Mouse (Mus musculus): ENCODE data around the gene Plk5.
A peak's percentile ranks its signal among the peaks of the same experiment; 100 is the strongest.
"Not testable (repeated sequence)": the region's sequence is repeated elsewhere in the genome, so short reads cannot be mapped to it uniquely, and the experiment has no call there.

Gene Plk5

DNA sequence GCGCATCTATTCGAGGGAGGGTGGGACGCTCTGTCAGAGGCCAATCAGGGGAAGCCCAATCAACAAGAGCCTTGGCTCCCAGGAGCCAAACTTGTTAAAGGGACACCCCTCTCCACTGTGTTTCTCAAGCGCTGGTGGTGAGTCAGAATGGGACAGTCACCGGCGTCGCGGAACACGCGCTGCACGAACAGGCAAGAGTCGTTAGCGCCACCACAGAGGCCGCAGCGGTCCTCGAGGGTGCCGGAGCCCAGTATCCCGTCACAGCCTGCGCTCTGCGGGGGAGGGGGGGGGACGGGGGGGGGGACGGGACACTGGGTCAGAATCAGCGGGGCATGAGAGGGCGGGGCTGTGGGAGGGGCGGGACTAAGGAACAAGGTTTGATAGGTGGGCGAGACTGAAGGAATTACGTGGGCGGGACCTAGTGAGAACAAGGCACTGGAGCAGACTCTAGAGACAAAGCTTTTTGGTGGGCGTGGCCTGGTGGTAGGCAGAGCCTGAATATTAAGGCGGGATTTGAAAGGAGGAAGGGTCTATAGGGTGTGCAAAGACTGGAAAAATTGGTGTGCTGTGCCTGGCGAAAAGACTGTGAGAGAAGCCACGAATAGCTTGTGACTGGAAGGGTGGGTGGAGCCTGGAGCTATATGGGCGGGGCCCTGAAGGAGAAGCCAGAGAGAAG lies 13.4 kb upstream of the Plk5 start:
- DNase-seq (ENCODE audit: low read depth, low spot score): peak; percentile 86
- Histone ChIP-seq H3K36me3 (ENCODE audit: control insufficient read depth, insufficient read depth, low read length, poor library complexity, severe bottlenecking) (no peaks in the 10 kb centered on the region), H3K27me3 (ENCODE audit: control insufficient read depth, insufficient read depth, low read length, poor library complexity, severe bottlenecking) (0 out of 2 replicates have a peak, but pooled peaks cover 2% of the 10 kb centered on the region)

- DNase-seq (ENCODE audit: low read depth, low spot score): no peak
- H3K36me3 ChIP-seq (ENCODE audit: control insufficient read depth, insufficient read depth, low read length, poor library complexity, severe bottlenecking): no peaks in the 10 kb centered on the region
- H3K27me3 ChIP-seq (ENCODE audit: control insufficient read depth, insufficient read depth, low read length, poor library complexity, severe bottlenecking): 0 out of 2 replicates have a peak, but pooled peaks cover 3% of the 10 kb centered on the region
Measured at GRCm38 (mm10) chr10:80343425-80343895, 12.8 kb upstream of the Plk5 start.

GRCm38 (mm10) chr10:80344131-80344661 lies 12.1 kb upstream of the Plk5 start:
- Histone ChIP-seq H3K27me3 (ENCODE audit: control insufficient read depth, insufficient read depth, low read length, poor library complexity, severe bottlenecking) (0 out of 2 replicates have a peak, but pooled peaks cover 5% of the 10 kb centered on the region), H3K36me3 (ENCODE audit: control insufficient read depth, insufficient read depth, low read length, poor library complexity, severe bottlenecking) (no peaks in the 10 kb centered on the region)
- DNase-seq (ENCODE audit: low read depth, low spot score): no peak

GRCm38 (mm10) chr10:80345122-80345521 lies 11.1 kb upstream of the Plk5 start:
- H3K36me3 ChIP-seq (ENCODE audit: control insufficient read depth, insufficient read depth, low read length, poor library complexity, severe bottlenecking): no peaks in the 10 kb centered on the region
- DNase-seq (ENCODE audit: low read depth, low spot score): no peak
- H3K27me3 ChIP-seq (ENCODE audit: control insufficient read depth, insufficient read depth, low read length, poor library complexity, severe bottlenecking): 0 out of 2 replicates have a peak, but pooled peaks cover 5% of the 10 kb centered on the region

DNA sequence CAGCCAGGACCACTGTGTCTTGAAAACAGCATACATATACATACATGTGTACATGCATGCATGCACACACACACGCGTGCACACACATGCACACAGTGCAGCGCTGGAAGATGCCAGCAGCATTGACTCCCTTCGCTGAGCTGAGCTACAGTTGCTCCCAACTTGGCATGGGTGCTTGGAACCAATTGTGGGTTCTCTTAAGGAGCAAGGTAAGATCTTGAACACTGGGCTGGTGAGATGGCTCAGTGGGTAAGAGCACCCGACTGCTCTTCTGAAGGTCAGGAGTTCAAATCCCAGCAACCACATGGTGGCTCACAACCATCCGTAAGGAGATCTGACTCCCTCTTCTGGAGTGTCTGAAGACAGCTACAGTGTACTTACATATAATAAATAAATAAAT lies 10.3 kb upstream of the Plk5 start:
- H3K36me3 ChIP-seq (ENCODE audit: control insufficient read depth, insufficient read depth, low read length, poor library complexity, severe bottlenecking); H3K27me3 ChIP-seq (ENCODE audit: control insufficient read depth, insufficient read depth, low read length, poor library complexity, severe bottlenecking); DNase-seq (ENCODE audit: low read depth, low spot score): not testable (repeated sequence)

DNA sequence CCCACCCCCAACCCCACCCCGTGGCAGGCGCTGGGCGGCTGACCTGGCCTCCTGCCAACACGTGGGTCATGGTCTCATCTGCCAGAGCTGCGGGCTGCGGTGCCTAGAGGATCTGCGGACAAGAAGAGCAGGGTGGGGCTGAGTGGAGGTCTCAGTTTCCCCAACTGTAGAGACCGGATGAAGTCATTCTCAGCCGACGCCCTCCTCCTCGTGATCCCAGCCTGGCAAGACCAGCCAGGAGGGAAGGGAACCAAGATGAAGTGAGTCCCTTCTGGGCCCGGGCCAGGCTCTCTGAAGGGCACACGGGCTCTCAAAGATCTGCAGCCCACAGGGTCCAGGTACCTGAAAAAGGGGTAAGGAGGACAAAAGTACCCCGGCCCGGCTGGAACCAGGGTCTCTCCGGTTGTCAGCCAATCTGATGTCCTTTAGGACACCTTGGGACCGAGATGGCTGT lies 8.7 kb upstream of the Plk5 start:
- no peaks in the 10 kb centered on the region for H3K36me3 ChIP-seq (ENCODE audit: control insufficient read depth, insufficient read depth, low read length, poor library complexity, severe bottlenecking)
- no peak for DNase-seq (ENCODE audit: low read depth, low spot score)

DNA sequence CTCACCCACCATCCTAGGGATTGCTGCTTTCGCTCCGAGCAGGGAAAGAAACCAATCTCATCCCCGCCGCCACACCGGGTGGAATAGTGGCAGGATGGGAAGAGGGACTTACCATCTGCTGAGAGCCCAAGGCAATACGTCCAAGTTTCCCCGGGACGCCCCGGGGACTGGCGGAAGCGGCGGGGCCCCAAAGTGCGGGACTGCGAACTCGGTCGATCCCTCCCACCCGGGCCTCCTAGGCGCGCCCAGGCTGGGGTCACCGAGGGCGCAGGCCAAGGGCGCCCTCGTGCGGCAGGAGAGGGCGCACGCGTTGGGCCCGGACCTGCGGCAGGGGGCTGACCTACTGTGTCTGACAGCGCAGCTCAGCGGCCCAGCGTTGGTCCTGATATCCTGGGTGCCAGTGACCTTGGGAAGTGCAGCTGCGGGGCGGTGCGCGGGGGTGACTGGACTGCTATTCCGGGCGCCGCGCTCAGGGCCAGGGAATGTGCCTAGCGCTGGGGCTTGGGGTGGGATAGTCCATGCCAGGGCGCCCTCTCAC lies 7.9 kb upstream of the Plk5 start, which contains the start of gene Adamtsl5:
TSS of gene Adamtsl5 (minus strand) at position 169 of the 538 bp plus-strand sequence.
- DNase-seq (ENCODE audit: low read depth, low spot score): peak; percentile 85
- Histone ChIP-seq H3K36me3 (ENCODE audit: control insufficient read depth, insufficient read depth, low read length, poor library complexity, severe bottlenecking) (no peaks in the 10 kb centered on the region), H3K27me3 (ENCODE audit: control insufficient read depth, insufficient read depth, low read length, poor library complexity, severe bottlenecking) (0 out of 2 replicates have a peak, but pooled peaks cover 5% of the 10 kb centered on the region)

More for the DNA sequence above, 8.7 kb upstream of the Plk5 start:
- 0 out of 2 replicates have a peak, but pooled peaks cover 5% of the 10 kb centered on the region for H3K27me3 ChIP-seq (ENCODE audit: control insufficient read depth, insufficient read depth, low read length, poor library complexity, severe bottlenecking)

GRCm38 (mm10) chr10:80348981-80349380 lies 7.3 kb upstream of the Plk5 start:
- H3K36me3 ChIP-seq (ENCODE audit: control insufficient read depth, insufficient read depth, low read length, poor library complexity, severe bottlenecking): no peaks in the 10 kb centered on the region
- no peak for DNase-seq (ENCODE audit: low read depth, low spot score)
- H3K27me3 ChIP-seq (ENCODE audit: control insufficient read depth, insufficient read depth, low read length, poor library complexity, severe bottlenecking): 0 out of 2 replicates have a peak, but pooled peaks cover 5% of the 10 kb centered on the region

- no peaks in the 10 kb centered on the region for H3K36me3 ChIP-seq (ENCODE audit: control insufficient read depth, insufficient read depth, low read length, poor library complexity, severe bottlenecking)
- H3K27me3 ChIP-seq (ENCODE audit: control insufficient read depth, insufficient read depth, low read length, poor library complexity, severe bottlenecking): 0 out of 2 replicates have a peak, but pooled peaks cover 3% of the 10 kb centered on the region
- peak; percentile 90 for DNase-seq (ENCODE audit: low read depth, low spot score)
Measured at GRCm38 (mm10) chr10:80350292-80350691, 6.0 kb upstream of the Plk5 start.

DNA sequence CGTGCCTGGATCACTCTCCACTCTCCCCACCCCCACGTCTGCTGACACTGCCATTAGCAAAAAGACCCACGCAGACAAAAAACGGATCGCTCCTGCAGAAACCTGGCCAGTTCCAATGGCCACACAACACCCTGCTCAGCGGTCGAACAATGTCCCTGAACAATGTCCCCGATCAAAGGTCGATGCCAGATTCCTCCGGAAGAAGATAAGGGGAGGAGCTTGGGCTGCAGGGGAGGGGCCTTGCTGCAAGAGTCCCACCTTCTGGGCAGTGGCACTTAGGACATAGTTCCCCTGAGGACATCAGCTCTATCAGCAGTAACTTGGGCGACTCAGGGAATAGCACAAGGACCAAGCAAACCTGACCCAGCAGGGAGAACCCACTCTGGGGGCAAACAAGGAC lies 4.4 kb upstream of the Plk5 start:
- H3K27me3 ChIP-seq (ENCODE audit: control insufficient read depth, insufficient read depth, low read length, poor library complexity, severe bottlenecking): peaks cover 3% of the 10 kb centered on the region; the same call in 1 of the 2 replicates
- H3K36me3 ChIP-seq (ENCODE audit: control insufficient read depth, insufficient read depth, low read length, poor library complexity, severe bottlenecking): no peaks in the 10 kb centered on the region
- no peak for DNase-seq (ENCODE audit: low read depth, low spot score)

GRCm38 (mm10) chr10:80352727-80353126 lies 3.5 kb upstream of the Plk5 start:
- H3K36me3 ChIP-seq (ENCODE audit: control insufficient read depth, insufficient read depth, low read length, poor library complexity, severe bottlenecking): no peaks in the 10 kb centered on the region
- peaks cover 3% of the 10 kb centered on the region; the same call in 1 of the 2 replicates for H3K27me3 ChIP-seq (ENCODE audit: control insufficient read depth, insufficient read depth, low read length, poor library complexity, severe bottlenecking)
- no peak for DNase-seq (ENCODE audit: low read depth, low spot score)

- Histone ChIP-seq H3K36me3 (ENCODE audit: control insufficient read depth, insufficient read depth, low read length, poor library complexity, severe bottlenecking) (no peaks in the 10 kb centered on the region), H3K27me3 (ENCODE audit: control insufficient read depth, insufficient read depth, low read length, poor library complexity, severe bottlenecking) (no peaks in the 10 kb centered on the region; the same call in 1 of the 2 replicates)
- no peak for DNase-seq (ENCODE audit: low read depth, low spot score)
Measured at GRCm38 (mm10) chr10:80355431-80355830, 828 bp upstream of the Plk5 start.

GRCm38 (mm10) chr10:80356737-80357136 lies 478 bp downstream of the Plk5 start:
- no peak for DNase-seq (ENCODE audit: low read depth, low spot score)
- Histone ChIP-seq H3K27me3 (ENCODE audit: control insufficient read depth, insufficient read depth, low read length, poor library complexity, severe bottlenecking) (no peaks in the 10 kb centered on the region; the same call in 1 of the 2 replicates), H3K36me3 (ENCODE audit: control insufficient read depth, insufficient read depth, low read length, poor library complexity, severe bottlenecking) (no peaks in the 10 kb centered on the region)

DNA sequence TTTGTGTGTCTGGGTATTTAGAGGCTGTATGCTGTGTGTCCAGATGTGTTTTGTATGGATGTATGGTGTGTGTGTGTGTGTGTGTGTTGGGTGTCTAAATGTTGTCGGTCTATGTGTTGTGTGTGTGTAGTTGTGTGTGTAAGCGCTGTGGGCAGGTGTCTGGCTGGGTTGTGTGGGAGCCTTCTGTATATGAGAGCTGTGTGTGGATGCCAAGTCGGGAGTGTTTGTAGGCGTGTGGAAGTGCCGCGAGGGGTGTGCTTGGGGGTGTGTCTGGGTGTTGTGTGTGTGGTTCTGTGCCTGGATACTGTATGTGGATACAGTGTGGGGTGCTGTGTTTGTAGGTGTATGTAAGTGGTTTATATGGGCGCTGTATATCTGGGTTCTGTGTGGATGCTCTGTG lies 1.1 kb downstream of the Plk5 start:
- H3K27me3 ChIP-seq (ENCODE audit: control insufficient read depth, insufficient read depth, low read length, poor library complexity, severe bottlenecking): no peaks in the 10 kb centered on the region; the same call in 1 of the 2 replicates
- no peaks in the 10 kb centered on the region for H3K36me3 ChIP-seq (ENCODE audit: control insufficient read depth, insufficient read depth, low read length, poor library complexity, severe bottlenecking)
- no peak for DNase-seq (ENCODE audit: low read depth, low spot score)

Data from splenic B cell, adult 2 months (primary cell).